Mouse (Mus musculus) hindbrain, postnatal 0 days (tissue): ENCODE results near the gene Tm7sf2. TPM values are rescaled to one million over a fixed set of nuclear protein-coding genes. Genes with fewer than 3 reads are reported as not detected.
"Not testable (repeated sequence)": the region's sequence is repeated elsewhere in the genome, so short reads cannot be mapped to it uniquely, and the experiment has no call there.

Experiments used
- ATAC-seq: fragments of 200-750 bp; cut with Nextera tagmentation; 2 replicates; pipeline ENCODE4 v1.8.0; 2017; ENCODE audit warnings: mild to moderate bottlenecking, moderate TSS enrichment, moderate library complexity
- DNase-seq: peaks from one replicate; pipeline ENCODE4 v3.0.0-alpha.2; 2015; ENCODE audit warnings: low spot score
- H3K27ac ChIP-seq: fragments of 300-500 bp; sonication (generic); 2 replicates; pipeline ENCODE4 v1.5.1; 2014; ENCODE audit warnings: mild to moderate bottlenecking
- H3K27me3 ChIP-seq: fragments of 300-500 bp; sonication (generic); 2 replicates; pipeline ENCODE4 v1.6.1; 2014; ENCODE audit warnings: low read length, mixed read lengths; ENCODE audit not compliant: insufficient read depth
- H3K36me3 ChIP-seq: fragments of 300-500 bp; sonication (generic); 2 replicates; pipeline ENCODE4 v1.6.1; 2014; ENCODE audit warnings: low read length, mixed read lengths; ENCODE audit not compliant: insufficient read depth
- H3K4me1 ChIP-seq: fragments of 300-500 bp; sonication (generic); 2 replicates; pipeline ENCODE4 v1.6.1; 2014; ENCODE audit warnings: antibody characterized with exemption, low read length, mixed read lengths; ENCODE audit not compliant: insufficient read depth
- H3K4me2 ChIP-seq: fragments of 300-500 bp; sonication (generic); 2 replicates; pipeline ENCODE4 v1.6.1; 2014; ENCODE audit warnings: low read depth, mild to moderate bottlenecking, low read length, moderate library complexity, mixed read lengths
- H3K4me3 ChIP-seq: fragments of 300-500 bp; sonication (generic); 2 replicates; pipeline ENCODE4 v1.5.1; 2014; ENCODE audit warnings: low read length
- H3K9ac ChIP-seq: fragments of 300-500 bp; sonication (generic); replicated peaks from 2 replicates; pipeline ENCODE4 v1.6.1; 2014; ENCODE audit warnings: mild to moderate bottlenecking, low read length, moderate library complexity, mixed read lengths
- H3K9me3 ChIP-seq: fragments of 300-500 bp; sonication (generic); 2 replicates; pipeline ENCODE4 v1.6.1; 2016; ENCODE audit warnings: low read length, mixed read lengths
- CTCF ChIP-seq: IDR thresholded peaks from 2 replicates; pipeline ENCODE4 v1.5.1; 2016; ENCODE audit warnings: antibody characterized with exemption, control low read depth, low read depth
- WGBS: fragments of 180-500 bp; shearing (Covaris S2); extraction: QIAGEN DNeasy Blood & Tissue Kit; methylation state at CpG from one replicate; pipeline ENCODE4 v1.1.7; 2014; 5-methylcytosine and 5-hydroxymethylcytosine counted together
- polyA plus RNA-seq: library from polyadenylated mRNA; unstranded; fragments of >200 nt; fragmentation: Nextera tagmentation; extraction: Ambion mirVana; gene quantifications from 2 replicates; pipeline ENCODE4 v1.2.1, GENCODE M21; 2015
- total RNA-seq: library from RNA; depleted of rRNA; stranded (reverse); fragments of >200 nt; gene quantifications from 2 replicates; pipeline ENCODE4 v1.2.3, GENCODE M21; 2014

Gene Tm7sf2
- total and polyA plus RNA-seq, 2 experiments from 2014 or later: 57.7 to 123 TPM

GRCm38 (mm10) chr19:6046294-6047153, 21.6 kb downstream of the Tm7sf2 start, which contains the start of gene Syvn1:
Gene Syvn1, plus strand, starts transcription at chr19:6046576.
- H3K27ac ChIP-seq: peak within 1 kb of the TSS; percentile 99
- peaks cover 31% of the 10 kb centered on the region for H3K36me3 ChIP-seq
- H3K4me3 ChIP-seq: peak within 1 kb of the TSS; percentile 87
- peak within 1 kb of the TSS; percentile 74 for H3K9ac ChIP-seq
- no peaks in the 10 kb centered on the region for H3K27me3 ChIP-seq
- H3K4me1 ChIP-seq: peaks cover 13% of the 10 kb centered on the region
- ATAC-seq (peak; percentile 92), DNase-seq (peak; percentile 96)
- under 1% methylated on average over 65 of the region's 65 CpGs for WGBS
- H3K4me2 ChIP-seq: peak within 1 kb of the TSS; percentile 97
- TF ChIP-seq CTCF: peak; percentile 16; the same call in 1 of the 2 replicates
- no peaks in the 10 kb centered on the region for H3K9me3 ChIP-seq

- H3K4me2 ChIP-seq: peak overlapping the region; percentile 97
- 14% methylated on average over 20 of the region's 20 CpGs for WGBS
These were observed 22.5 kb downstream of the Tm7sf2 start for GRCm38 (mm10) chr19:6045366-6046293.

GRCm38 (mm10) chr19:6044102-6044501, 24.1 kb downstream of the Tm7sf2 start:
- not testable (repeated sequence) for ATAC-seq, H3K36me3 ChIP-seq, H3K9ac ChIP-seq, H3K27me3 ChIP-seq, H3K4me2 ChIP-seq, H3K27ac ChIP-seq, H3K9me3 ChIP-seq, H3K4me3 ChIP-seq
- peak; percentile 57 for TF ChIP-seq CTCF
- DNase-seq: peak; percentile 73
- H3K4me1 ChIP-seq: peaks cover 13% of the 10 kb centered on the region
- WGBS: 52% methylated on average over 4 of the region's 4 CpGs

More at GRCm38 (mm10) chr19:6045366-6046293, 22.5 kb downstream of the Tm7sf2 start:
- H3K9me3 ChIP-seq: no peaks in the 10 kb centered on the region
- no peak for DNase-seq
- H3K36me3 ChIP-seq: peaks cover 22% of the 10 kb centered on the region
- peak overlapping the region; percentile 99 for H3K27ac ChIP-seq
- peak overlapping the region; percentile 74 for H3K9ac ChIP-seq
- peak; percentile 30 for ATAC-seq
- peak overlapping the region; percentile 87 for H3K4me3 ChIP-seq
- H3K27me3 ChIP-seq: no peaks in the 10 kb centered on the region
- peak; percentile 33 for TF ChIP-seq CTCF
- peaks cover 13% of the 10 kb centered on the region for H3K4me1 ChIP-seq

GRCm38 (mm10) chr19:6042293-6042692, 25.9 kb downstream of the Tm7sf2 start:
- Histone ChIP-seq H3K4me3 (no peak overlapping the region), H3K9me3 (no peaks in the 10 kb centered on the region), H3K27ac (no peak overlapping the region), H3K4me2 (no peak overlapping the region), H3K4me1 (peaks cover 4% of the 10 kb centered on the region; the same call in 1 of the 2 replicates), H3K36me3 (no peaks in the 10 kb centered on the region), H3K9ac (no peak overlapping the region), H3K27me3 (no peaks in the 10 kb centered on the region)
- TF ChIP-seq CTCF: no peak
- 63% methylated on average over 9 of the region's 9 CpGs for WGBS
- ATAC-seq (no peak), DNase-seq (no peak)

- Histone ChIP-seq H3K9ac (no peak overlapping the region), H3K4me3 (no peak overlapping the region), H3K9me3 (no peaks in the 10 kb centered on the region), H3K27me3 (no peaks in the 10 kb centered on the region), H3K4me2 (no peak overlapping the region), H3K4me1 (no peaks in the 10 kb centered on the region), H3K36me3 (no peaks in the 10 kb centered on the region), H3K27ac (no peak overlapping the region)
- no peak for DNase-seq
- no peak for TF ChIP-seq CTCF
- ATAC-seq: no peak
These were observed 28.2 kb downstream of the Tm7sf2 start for GRCm38 (mm10) chr19:6040002-6040401.

GRCm38 (mm10) chr19:6038326-6038725, 29.8 kb downstream of the Tm7sf2 start:
- no peak for ATAC-seq

More at GRCm38 (mm10) chr19:6038326-6038725, 29.8 kb downstream of the Tm7sf2 start:
- no peaks in the 10 kb centered on the region for H3K36me3 ChIP-seq
- no peaks in the 10 kb centered on the region for H3K9me3 ChIP-seq
- 76% methylated on average over 7 of the region's 7 CpGs for WGBS
- no peak overlapping the region for H3K9ac ChIP-seq
- no peak overlapping the region for H3K27ac ChIP-seq
- H3K4me2 ChIP-seq: no peak overlapping the region
- no peaks in the 10 kb centered on the region for H3K4me1 ChIP-seq
- TF ChIP-seq CTCF: no peak
- DNase-seq: no peak
- no peak overlapping the region for H3K4me3 ChIP-seq
- no peaks in the 10 kb centered on the region for H3K27me3 ChIP-seq
